Mouse (Mus musculus): Measurements from ENCODE around the gene Wwc2. TPM values are rescaled to one million over a fixed set of nuclear protein-coding genes. Genes with fewer than 3 reads are reported as not detected.
A peak's percentile ranks its signal among the peaks of the same experiment; 100 is the strongest.

The Wwc2 gene
- polyA plus RNA-seq, 1 experiment from 2014 or later: 18.5 TPM

GRCm38 (mm10) chr8:47962005-47962404, 28.7 kb downstream of the Wwc2 start:
- Histone ChIP-seq H3K4me3 (ENCODE audit: low read length) (no peak overlapping the region), H3K9ac (ENCODE audit: low read depth, low read length) (no peak overlapping the region), H3K4me2 (replicated peaks; ENCODE audit: low read depth, low read length) (no peak overlapping the region), H3K4me1 (ENCODE audit: control insufficient read depth, insufficient read depth, low read length) (peaks cover 12% of the 10 kb centered on the region; the same call in 1 of the 2 replicates), H3K9me3 (ENCODE audit: control insufficient read depth, low read length) (no peaks in the 10 kb centered on the region), H3K27ac (ENCODE audit: low read depth, low read length) (no peak overlapping the region), H3K27me3 (ENCODE audit: control insufficient read depth, insufficient read depth, low read length) (no peaks in the 10 kb centered on the region), H3K36me3 (ENCODE audit: control insufficient read depth, insufficient read depth, low read length) (0 out of 2 replicates have a peak, but pooled peaks cover 3% of the 10 kb centered on the region)
- ATAC-seq (ENCODE audit: low FRiP score, low TSS enrichment): no peak
- 71% methylated on average over 6 of the region's 6 CpGs for WGBS

- ATAC-seq (ENCODE audit: low FRiP score, low TSS enrichment): no peak
- Histone ChIP-seq H3K4me1 (ENCODE audit: control insufficient read depth, insufficient read depth, low read length) (0 out of 2 replicates have a peak, but pooled peaks cover 8% of the 10 kb centered on the region), H3K4me2 (replicated peaks; ENCODE audit: low read depth, low read length) (no peak overlapping the region), H3K4me3 (ENCODE audit: low read length) (no peak overlapping the region), H3K36me3 (ENCODE audit: control insufficient read depth, insufficient read depth, low read length) (no peaks in the 10 kb centered on the region), H3K27me3 (ENCODE audit: control insufficient read depth, insufficient read depth, low read length) (no peaks in the 10 kb centered on the region), H3K27ac (ENCODE audit: low read depth, low read length) (no peak overlapping the region), H3K9me3 (ENCODE audit: control insufficient read depth, low read length) (no peaks in the 10 kb centered on the region), H3K9ac (ENCODE audit: low read depth, low read length) (no peak overlapping the region)
- WGBS: 89% methylated on average over 4 of the region's 4 CpGs
These were observed 33.2 kb downstream of the Wwc2 start for GRCm38 (mm10) chr8:47957560-47957959.

GRCm38 (mm10) chr8:47951380-47951932, 39.3 kb downstream of the Wwc2 start:
- Histone ChIP-seq H3K4me1 (ENCODE audit: control insufficient read depth, insufficient read depth, low read length) (peaks cover 6% of the 10 kb centered on the region; the same call in 1 of the 2 replicates), H3K9me3 (ENCODE audit: control insufficient read depth, low read length) (no peaks in the 10 kb centered on the region), H3K4me2 (replicated peaks; ENCODE audit: low read depth, low read length) (no peak overlapping the region), H3K9ac (ENCODE audit: low read depth, low read length) (no peak overlapping the region), H3K36me3 (ENCODE audit: control insufficient read depth, insufficient read depth, low read length) (no peaks in the 10 kb centered on the region), H3K27ac (ENCODE audit: low read depth, low read length) (no peak overlapping the region), H3K27me3 (ENCODE audit: control insufficient read depth, insufficient read depth, low read length) (no peaks in the 10 kb centered on the region), H3K4me3 (ENCODE audit: low read length) (no peak overlapping the region)
- WGBS: 67% methylated on average over 7 of the region's 7 CpGs
- no peak; the same call in 1 of the 2 replicates for ATAC-seq (ENCODE audit: low FRiP score, low TSS enrichment)

DNA sequence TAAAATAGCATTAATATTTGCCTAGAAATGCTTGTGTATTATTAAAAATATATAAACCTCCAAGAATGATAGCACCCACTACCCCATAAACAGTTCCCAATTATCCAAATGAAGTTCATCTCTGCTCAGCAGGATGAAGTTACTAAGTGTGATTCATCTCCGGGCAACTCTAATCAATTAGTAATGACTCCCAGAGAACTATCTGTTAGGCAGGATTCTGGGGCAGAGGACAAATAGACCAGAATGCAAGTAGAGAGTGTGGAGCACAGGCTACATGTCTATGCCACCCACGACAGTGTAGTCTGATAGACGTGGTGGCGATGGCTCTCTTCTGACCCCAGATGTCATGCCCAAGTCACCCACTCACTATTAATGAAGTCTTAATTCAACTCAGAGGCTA, 41.9 kb downstream of the Wwc2 start:
- WGBS: 84% methylated on average over 4 of the region's 4 CpGs
- H3K9ac ChIP-seq (ENCODE audit: low read depth, low read length): no peak overlapping the region
- ATAC-seq (ENCODE audit: low FRiP score, low TSS enrichment): no peak
- no peaks in the 10 kb centered on the region for H3K9me3 ChIP-seq (ENCODE audit: control insufficient read depth, low read length)
- H3K27ac ChIP-seq (ENCODE audit: low read depth, low read length): no peak overlapping the region
- no peak overlapping the region for H3K4me3 ChIP-seq (ENCODE audit: low read length)
- no peak overlapping the region for H3K4me2 ChIP-seq (replicated peaks; ENCODE audit: low read depth, low read length)
- peaks cover 6% of the 10 kb centered on the region; the same call in 1 of the 2 replicates for H3K4me1 ChIP-seq (ENCODE audit: control insufficient read depth, insufficient read depth, low read length)
- H3K36me3 ChIP-seq (ENCODE audit: control insufficient read depth, insufficient read depth, low read length): no peaks in the 10 kb centered on the region
- no peaks in the 10 kb centered on the region for H3K27me3 ChIP-seq (ENCODE audit: control insufficient read depth, insufficient read depth, low read length)

GRCm38 (mm10) chr8:47947672-47948618, 42.8 kb downstream of the Wwc2 start:
- Histone ChIP-seq H3K27ac (ENCODE audit: low read depth, low read length) (no peak overlapping the region), H3K27me3 (ENCODE audit: control insufficient read depth, insufficient read depth, low read length) (no peaks in the 10 kb centered on the region), H3K4me3 (ENCODE audit: low read length) (no peak overlapping the region), H3K4me2 (replicated peaks; ENCODE audit: low read depth, low read length) (no peak overlapping the region), H3K9ac (ENCODE audit: low read depth, low read length) (no peak overlapping the region), H3K4me1 (ENCODE audit: control insufficient read depth, insufficient read depth, low read length) (peaks cover 6% of the 10 kb centered on the region; the same call in 1 of the 2 replicates), H3K36me3 (ENCODE audit: control insufficient read depth, insufficient read depth, low read length) (no peaks in the 10 kb centered on the region), H3K9me3 (ENCODE audit: control insufficient read depth, low read length) (no peaks in the 10 kb centered on the region)
- ATAC-seq (ENCODE audit: low FRiP score, low TSS enrichment): no peak
- 73% methylated on average over 19 of the region's 19 CpGs for WGBS

GRCm38 (mm10) chr8:47943049-47943448, 47.7 kb downstream of the Wwc2 start:
- no peak overlapping the region for H3K4me2 ChIP-seq (replicated peaks; ENCODE audit: low read depth, low read length)
- ATAC-seq (ENCODE audit: low FRiP score, low TSS enrichment): peak; percentile 22; the same call in 1 of the 2 replicates
- H3K27ac ChIP-seq (ENCODE audit: low read depth, low read length): no peak overlapping the region
- H3K36me3 ChIP-seq (ENCODE audit: control insufficient read depth, insufficient read depth, low read length): no peaks in the 10 kb centered on the region
- H3K9ac ChIP-seq (ENCODE audit: low read depth, low read length): no peak overlapping the region
- no peaks in the 10 kb centered on the region for H3K27me3 ChIP-seq (ENCODE audit: control insufficient read depth, insufficient read depth, low read length)
- H3K9me3 ChIP-seq (ENCODE audit: control insufficient read depth, low read length): no peaks in the 10 kb centered on the region
- no peaks in the 10 kb centered on the region; the same call in 1 of the 2 replicates for H3K4me1 ChIP-seq (ENCODE audit: control insufficient read depth, insufficient read depth, low read length)
- H3K4me3 ChIP-seq (ENCODE audit: low read length): no peak overlapping the region
- WGBS: 60% methylated on average over 10 of the region's 10 CpGs

DNA sequence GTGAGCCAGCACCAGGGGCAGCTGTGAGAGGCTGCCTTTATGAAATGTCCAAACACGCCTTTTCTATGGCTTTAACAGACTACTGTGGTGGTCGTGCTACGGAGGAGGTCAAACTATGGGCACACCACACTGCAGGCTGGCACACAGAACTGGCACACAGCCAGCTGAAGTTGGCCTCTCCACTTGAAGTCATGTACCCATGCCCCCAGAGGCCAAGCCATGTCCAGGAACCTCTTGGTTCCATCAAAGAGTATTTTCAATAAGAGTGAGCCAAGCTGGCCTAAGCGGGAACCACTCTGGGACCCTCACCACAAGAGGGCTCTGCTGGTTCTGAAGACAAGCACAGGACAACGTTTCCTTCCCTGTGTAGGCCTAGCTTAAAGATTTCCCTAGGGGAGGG, 49.7 kb downstream of the Wwc2 start:
- ATAC-seq (ENCODE audit: low FRiP score, low TSS enrichment): peak; percentile 50; the same call in 1 of the 2 replicates
- Histone ChIP-seq H3K4me2 (replicated peaks; ENCODE audit: low read depth, low read length) (no peak overlapping the region), H3K4me3 (ENCODE audit: low read length) (no peak overlapping the region), H3K36me3 (ENCODE audit: control insufficient read depth, insufficient read depth, low read length) (no peaks in the 10 kb centered on the region), H3K4me1 (ENCODE audit: control insufficient read depth, insufficient read depth, low read length) (no peaks in the 10 kb centered on the region; the same call in 1 of the 2 replicates), H3K27me3 (ENCODE audit: control insufficient read depth, insufficient read depth, low read length) (no peaks in the 10 kb centered on the region), H3K9ac (ENCODE audit: low read depth, low read length) (no peak overlapping the region), H3K9me3 (ENCODE audit: control insufficient read depth, low read length) (no peaks in the 10 kb centered on the region), H3K27ac (ENCODE audit: low read depth, low read length) (no peak overlapping the region)
- 66% methylated on average over 5 of the region's 5 CpGs for WGBS

- Histone ChIP-seq H3K9me3 (ENCODE audit: control insufficient read depth, low read length) (no peaks in the 10 kb centered on the region), H3K4me3 (ENCODE audit: low read length) (no peak overlapping the region), H3K4me2 (replicated peaks; ENCODE audit: low read depth, low read length) (no peak overlapping the region), H3K4me1 (ENCODE audit: control insufficient read depth, insufficient read depth, low read length) (no peaks in the 10 kb centered on the region; the same call in 1 of the 2 replicates), H3K9ac (ENCODE audit: low read depth, low read length) (no peak overlapping the region), H3K27me3 (ENCODE audit: control insufficient read depth, insufficient read depth, low read length) (no peaks in the 10 kb centered on the region), H3K36me3 (ENCODE audit: control insufficient read depth, insufficient read depth, low read length) (no peaks in the 10 kb centered on the region), H3K27ac (ENCODE audit: low read depth, low read length) (0 out of 2 replicates have a peak overlapping the region, but pooled peaks have one; percentile 1)
- no peak for ATAC-seq (ENCODE audit: low FRiP score, low TSS enrichment)
- WGBS: 76% methylated on average over 10 of the region's 10 CpGs
These were observed 50.5 kb downstream of the Wwc2 start for GRCm38 (mm10) chr8:47939933-47940870.
